Mouse (Mus musculus) megakaryocyte-erythroid progenitor cell, adult 5-6 weeks (primary cell): ENCODE data around the gene Olfr1493-ps1. TPM values are rescaled to one million over a fixed set of nuclear protein-coding genes. Genes with fewer than 3 reads are reported as not detected.

Experiments
- ATAC-seq: replicated peaks from 2 replicates; pipeline ENCODE4 v1.8.0; 2016; ENCODE audit warnings: mild to moderate bottlenecking, inconsistent platforms; ENCODE audit not compliant: severe bottlenecking, poor library complexity, low FRiP score, low TSS enrichment
- total RNA-seq, 2 experiments: library from RNA; stranded (forward) in 1 of 2; stranded (reverse) in 1 of 2; fragments of 200-1000, 215-1000 nt in 1 of 2; fragments of >200 nt in 1 of 2; fragmentation: Nextera tagmentation in 1 of 2; gene quantifications; 2 replicates each; pipeline ENCODE4 v1.2.3; 2014 to 2017

Gene Olfr1493-ps1
- total RNA-seq (2014; fragmentation: Nextera tagmentation) = not detected in 2 replicates
- not detected in 2 replicates for total RNA-seq (2017)

GRCm38 (mm10) chr19:13722978-13723377 is at the start of gene Olfr1493-ps1:
Gene Olfr1493-ps1, plus strand, starts transcription at chr19:13723278.
- ATAC-seq = no peak

GRCm38 (mm10) chr19:13696968-13697367 is 26.1 kb upstream of the Olfr1493-ps1 start, which contains the start of gene Olfr1491:
Gene Olfr1491, plus strand, starts transcription at chr19:13697268.
- no peak for ATAC-seq

- ATAC-seq = no peak
Measured at GRCm38 (mm10) chr19:13739428-13739827, 16.4 kb downstream of the Olfr1493-ps1 start, which contains the start of gene Olfr1494. Gene Olfr1494, plus strand, starts transcription at chr19:13739728.

- no peak for ATAC-seq
Measured at GRCm38 (mm10) chr19:13749366-13749765, 26.3 kb downstream of the Olfr1493-ps1 start.

GRCm38 (mm10) chr19:13764306-13764705 is 41.2 kb downstream of the Olfr1493-ps1 start, which contains the start of gene Olfr1495:
Gene Olfr1495, plus strand, starts transcription at chr19:13764606.
- ATAC-seq = no peak

- ATAC-seq = no peak
Measured at GRCm38 (mm10) chr19:13768565-13769276, 45.6 kb downstream of the Olfr1493-ps1 start.

- no peak for ATAC-seq
Measured at GRCm38 (mm10) chr19:13777578-13777977, 54.5 kb downstream of the Olfr1493-ps1 start, which contains the start of gene Olfr1496. Gene Olfr1496, plus strand, starts transcription at chr19:13777878.

Other genes starting within 250 kb of the Olfr1493-ps1 start
- not detected in 2 replicates for gene Olfr1475, start 243.1 kb upstream of the Olfr1493-ps1 start, total RNA-seq (2014; fragmentation: Nextera tagmentation)
- gene Olfr1475, start 243.1 kb upstream of the Olfr1493-ps1 start, total RNA-seq (2017) = not detected in 2 replicates
- gene Olfr1477, start 222.7 kb upstream of the Olfr1493-ps1 start, total RNA-seq (2014; fragmentation: Nextera tagmentation) = not detected in 2 replicates
- gene Olfr1477, start 222.7 kb upstream of the Olfr1493-ps1 start, total RNA-seq (2017) = not detected in 2 replicates
- gene Olfr1480, start 195.4 kb upstream of the Olfr1493-ps1 start, total RNA-seq (2014; fragmentation: Nextera tagmentation) = not detected in 2 replicates
- gene Olfr1480, start 195.4 kb upstream of the Olfr1493-ps1 start, total RNA-seq (2017) = not detected in 2 replicates
- gene Olfr1484, start 139.8 kb upstream of the Olfr1493-ps1 start, total RNA-seq (2014; fragmentation: Nextera tagmentation) = not detected in 2 replicates
- gene Olfr1484, start 139.8 kb upstream of the Olfr1493-ps1 start, total RNA-seq (2017) = not detected in 2 replicates
- not detected in 2 replicates for gene Olfr1487, start 105.9 kb upstream of the Olfr1493-ps1 start, total RNA-seq (2014; fragmentation: Nextera tagmentation)
- not detected in 2 replicates for gene Olfr1487, start 105.9 kb upstream of the Olfr1493-ps1 start, total RNA-seq (2017)
- not detected in 2 replicates for gene Olfr1489, start 91.7 kb upstream of the Olfr1493-ps1 start, total RNA-seq (2014; fragmentation: Nextera tagmentation)
- not detected in 2 replicates for gene Olfr1489, start 91.7 kb upstream of the Olfr1493-ps1 start, total RNA-seq (2017)
- gene Olfr1490, start 72.2 kb upstream of the Olfr1493-ps1 start, total RNA-seq (2014; fragmentation: Nextera tagmentation) = not detected in 2 replicates
- gene Olfr1490, start 72.2 kb upstream of the Olfr1493-ps1 start, total RNA-seq (2017) = not detected in 2 replicates
- not detected in 2 replicates for gene Olfr1491, start 26.0 kb upstream of the Olfr1493-ps1 start, total RNA-seq (2014; fragmentation: Nextera tagmentation)
- not detected in 2 replicates for gene Olfr1491, start 26.0 kb upstream of the Olfr1493-ps1 start, total RNA-seq (2017)
- gene Olfr1494, start 16.4 kb downstream of the Olfr1493-ps1 start, total RNA-seq (2014; fragmentation: Nextera tagmentation) = not detected in 2 replicates
- gene Olfr1494, start 16.4 kb downstream of the Olfr1493-ps1 start, total RNA-seq (2017) = not detected in 2 replicates
- not detected in 2 replicates for gene Olfr1495, start 41.3 kb downstream of the Olfr1493-ps1 start, total RNA-seq (2014; fragmentation: Nextera tagmentation)
- not detected in 2 replicates for gene Olfr1495, start 41.3 kb downstream of the Olfr1493-ps1 start, total RNA-seq (2017)
- not detected in 2 replicates for gene Olfr1496, start 54.6 kb downstream of the Olfr1493-ps1 start, total RNA-seq (2014; fragmentation: Nextera tagmentation)
- not detected in 2 replicates for gene Olfr1496, start 54.6 kb downstream of the Olfr1493-ps1 start, total RNA-seq (2017)
- gene Olfr1497, start 74.9 kb downstream of the Olfr1493-ps1 start, total RNA-seq (2014; fragmentation: Nextera tagmentation) = not detected in 2 replicates
- not detected in 2 replicates for gene Olfr1497, start 74.9 kb downstream of the Olfr1493-ps1 start, total RNA-seq (2017)
- not detected in 2 replicates for gene Olfr1499, start 96.2 kb downstream of the Olfr1493-ps1 start, total RNA-seq (2014; fragmentation: Nextera tagmentation)
- not detected in 2 replicates for gene Olfr1499, start 96.2 kb downstream of the Olfr1493-ps1 start, total RNA-seq (2017)
- not detected in 2 replicates for gene Olfr1500, start 107.2 kb downstream of the Olfr1493-ps1 start, total RNA-seq (2014; fragmentation: Nextera tagmentation)
- gene Olfr1500, start 107.2 kb downstream of the Olfr1493-ps1 start, total RNA-seq (2017) = not detected in 2 replicates
- gene Olfr1501, start 127.4 kb downstream of the Olfr1493-ps1 start, total RNA-seq (2014; fragmentation: Nextera tagmentation) = not detected in 2 replicates
- gene Olfr1501, start 127.4 kb downstream of the Olfr1493-ps1 start, total RNA-seq (2017) = not detected in 2 replicates
- gene Olfr1502, start 138.5 kb downstream of the Olfr1493-ps1 start, total RNA-seq (2014; fragmentation: Nextera tagmentation) = not detected in 2 replicates
- gene Olfr1502, start 138.5 kb downstream of the Olfr1493-ps1 start, total RNA-seq (2017) = not detected in 2 replicates
- not detected in 2 replicates for gene Olfr1504, start 174.7 kb downstream of the Olfr1493-ps1 start, total RNA-seq (2014; fragmentation: Nextera tagmentation)
- not detected in 2 replicates for gene Olfr1504, start 174.7 kb downstream of the Olfr1493-ps1 start, total RNA-seq (2017)
- not detected in 2 replicates for gene Olfr1505, start 190.3 kb downstream of the Olfr1493-ps1 start, total RNA-seq (2014; fragmentation: Nextera tagmentation)
- not detected in 2 replicates for gene Olfr1505, start 190.3 kb downstream of the Olfr1493-ps1 start, total RNA-seq (2017)